Mouse (Mus musculus): ENCODE measurements around the gene Zfp618.

GRCm38 (mm10) chr4:63156726-63157634 lies 191.6 kb downstream of the Zfp618 start:
- no peak for TF ChIP-seq CTCF (IDR thresholded peaks at IDR 0.05; ENCODE audit: low read depth, low read length)
- no peak for TF ChIP-seq GATA1 (IDR thresholded peaks at IDR 0.05; ENCODE audit: borderline replicate concordance, low read length)
- no peak for TF ChIP-seq POLR2AphosphoS5 (IDR thresholded peaks at IDR 0.05; ENCODE audit: insufficient replicate concordance, low read depth, low read length)
- TF ChIP-seq TAL1 (conservative IDR thresholded peaks at IDR 0.05; ENCODE audit: low read depth, low read length), result no peak

Measured in G1E (cell line).